Mouse (Mus musculus) lung, postnatal 0 days (tissue): ENCODE measurements around the gene Rab5if.

ENCODE experiments used
- CTCF ChIP-seq: IDR thresholded peaks from 2 replicates; pipeline ENCODE4 v1.5.1; 2016; ENCODE audit warnings: antibody characterized with exemption, mild to moderate bottlenecking
- EP300 ChIP-seq: IDR thresholded peaks from 2 replicates; pipeline ENCODE4 v1.6.1; 2016; ENCODE audit warnings: antibody characterized with exemption, mild to moderate bottlenecking, control low read depth

DNA sequence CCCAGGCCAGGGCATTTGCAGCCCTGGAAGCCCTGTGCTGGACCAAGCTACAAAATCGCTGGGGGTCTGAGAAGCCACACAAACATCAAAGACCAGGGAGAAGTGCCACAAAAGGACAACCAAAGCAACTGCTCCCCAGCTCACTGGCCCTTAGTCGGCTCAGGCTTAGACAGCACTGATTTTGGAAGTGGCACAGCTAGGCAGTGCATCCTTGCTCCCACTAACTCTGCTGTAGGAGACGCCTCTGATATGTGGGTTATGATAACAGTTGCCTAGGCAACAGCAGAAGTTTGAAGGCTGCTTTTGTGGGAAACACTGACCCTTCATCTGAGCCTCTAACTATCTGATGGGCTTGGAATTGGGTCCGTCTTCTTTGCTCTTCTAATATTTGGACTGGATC lies 36.3 kb downstream of the Rab5if start:
- TF ChIP-seq CTCF, result no peak
- no peak for TF ChIP-seq EP300
